Mouse (Mus musculus): ENCODE results near the gene Myo1g. TPM values are rescaled to one million over a fixed set of nuclear protein-coding genes. Genes with fewer than 3 reads are reported as not detected.

The Myo1g gene
- polyA plus RNA-seq, 1 experiment from 2014 or later: 0.86 TPM

Small RNAs within 50 kb of the gene (microRNA-seq; reads per million reads assigned to microRNA genes)
- not detected for gene Gm22123

Other genes with a start within 250 kb of the Myo1g start
- gene Tmed4, start 246.1 kb downstream of the Myo1g start, polyA plus RNA-seq (2016; fragmentation: Nextera tagmentation; extraction: Ambion mirVana): 100.0 and 105 TPM in 2 replicates
- 115 and 122 TPM in 2 replicates for gene Ogdh, start 229.3 kb downstream of the Myo1g start, polyA plus RNA-seq (2016; fragmentation: Nextera tagmentation; extraction: Ambion mirVana)
- gene Zmiz2, start 131.9 kb downstream of the Myo1g start, polyA plus RNA-seq (2016; fragmentation: Nextera tagmentation; extraction: Ambion mirVana): 10.9 and 12.4 TPM in 2 replicates
- 5,840 and 6,698 TPM in 2 replicates for gene Ppia, start 105.5 kb downstream of the Myo1g start, polyA plus RNA-seq (2016; fragmentation: Nextera tagmentation; extraction: Ambion mirVana)
- gene H2afv, start 76.5 kb downstream of the Myo1g start, polyA plus RNA-seq (2016; fragmentation: Nextera tagmentation; extraction: Ambion mirVana): 583 and 781 TPM in 2 replicates
- 15.9 and 17.9 TPM in 2 replicates for gene Purb, start 45.0 kb downstream of the Myo1g start, polyA plus RNA-seq (2016; fragmentation: Nextera tagmentation; extraction: Ambion mirVana)
- 125 and 132 TPM in 2 replicates for gene Ccm2, start 25.9 kb upstream of the Myo1g start, polyA plus RNA-seq (2016; fragmentation: Nextera tagmentation; extraction: Ambion mirVana)
- gene Nacad, start 85.1 kb upstream of the Myo1g start, polyA plus RNA-seq (2016; fragmentation: Nextera tagmentation; extraction: Ambion mirVana): 0.35 and 0.59 TPM in 2 replicates
- 70.3 and 85.2 TPM in 2 replicates for gene Tbrg4, start 105.1 kb upstream of the Myo1g start, polyA plus RNA-seq (2016; fragmentation: Nextera tagmentation; extraction: Ambion mirVana)
- gene Wap, start 117.7 kb upstream of the Myo1g start, polyA plus RNA-seq (2016; fragmentation: Nextera tagmentation; extraction: Ambion mirVana): not detected in 2 replicates
- 2.6 and 3.3 TPM in 2 replicates for gene Ramp3, start 137.6 kb upstream of the Myo1g start, polyA plus RNA-seq (2016; fragmentation: Nextera tagmentation; extraction: Ambion mirVana)

All from limb, embryonic 10.5 days (tissue).